Mouse (Mus musculus): Measurements from ENCODE around the gene Fastkd3. TPM values are rescaled to one million over a fixed set of nuclear protein-coding genes. Genes with fewer than 3 reads are reported as not detected.

The Fastkd3 gene
- polyA plus RNA-seq, 1 experiment, result 3.3 TPM

DNA sequence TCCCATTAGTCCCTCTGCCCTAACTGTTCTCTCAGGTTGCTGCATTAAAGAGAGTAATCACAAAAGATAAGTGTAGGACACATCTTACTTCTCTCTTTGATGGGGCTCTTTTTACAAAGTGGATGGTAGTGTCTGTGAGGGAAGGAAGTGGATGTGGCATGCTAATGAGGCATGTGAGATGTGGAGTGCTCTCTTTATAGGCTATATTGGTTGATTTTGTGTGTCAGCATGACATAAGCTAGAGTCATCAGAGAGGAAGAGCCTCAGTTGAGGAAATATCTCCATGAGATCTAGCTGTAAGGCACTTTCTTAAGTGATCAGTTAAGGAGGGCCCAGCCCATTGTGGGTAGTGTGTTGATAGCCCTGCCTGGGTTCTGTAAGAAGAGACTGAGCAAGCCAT, 6.3 kb downstream of the Fastkd3 start:
- no peaks in the 10 kb centered on the region for H3K4me1 ChIP-seq (ENCODE audit: control insufficient read depth, insufficient read depth, insufficient read length, low read length)
- peaks cover 58% of the 10 kb centered on the region for H3K36me3 ChIP-seq (ENCODE audit: control insufficient read depth, insufficient read depth, low read length)
- TF ChIP-seq POLR2A (IDR thresholded peaks at IDR 0.05; ENCODE audit: low read depth, low read length) (no peak), CTCF (IDR thresholded peaks at IDR 0.05; ENCODE audit: extremely low read depth, insufficient read length, insufficient replicate concordance, low read depth, low read length) (no peak)
- no peak overlapping the region for H3K4me3 ChIP-seq (ENCODE audit: low read depth, low read length)
- H3K27me3 ChIP-seq (ENCODE audit: control insufficient read depth, insufficient read depth, low read length), result no peaks in the 10 kb centered on the region
- H3K27ac ChIP-seq (ENCODE audit: insufficient read depth, low read depth, low read length), result no peak overlapping the region

DNA sequence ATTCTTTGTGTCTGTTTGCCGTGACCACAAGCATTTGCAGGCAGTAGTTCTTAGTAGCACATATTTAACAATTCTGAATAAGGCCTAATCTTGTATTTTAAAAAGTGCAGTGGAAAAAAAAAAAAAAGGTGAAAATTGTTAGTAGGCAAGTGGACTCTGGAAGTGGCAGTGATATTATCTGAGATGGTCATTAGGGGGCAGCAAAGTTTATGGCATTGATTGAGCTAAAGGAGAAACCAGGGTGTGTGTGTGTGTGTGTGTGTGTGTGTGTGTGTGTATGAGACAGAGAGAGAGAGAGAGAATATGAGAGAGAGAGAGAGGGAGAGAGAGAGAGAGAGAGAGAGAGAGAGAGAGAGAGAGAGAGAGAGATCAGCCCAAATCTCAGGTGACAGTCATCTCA, 11.8 kb downstream of the Fastkd3 start:
- Histone ChIP-seq H3K27me3 (ENCODE audit: control insufficient read depth, insufficient read depth, low read length) (no peaks in the 10 kb centered on the region), H3K36me3 (ENCODE audit: control insufficient read depth, insufficient read depth, low read length) (peaks cover 23% of the 10 kb centered on the region), H3K4me3 (ENCODE audit: low read depth, low read length) (no peak overlapping the region), H3K4me1 (ENCODE audit: control insufficient read depth, insufficient read depth, insufficient read length, low read length) (peaks cover 9% of the 10 kb centered on the region), H3K27ac (ENCODE audit: insufficient read depth, low read depth, low read length) (no peak overlapping the region)
- TF ChIP-seq POLR2A (IDR thresholded peaks at IDR 0.05; ENCODE audit: low read depth, low read length) (no peak), CTCF (IDR thresholded peaks at IDR 0.05; ENCODE audit: extremely low read depth, insufficient read length, insufficient replicate concordance, low read depth, low read length) (no peak)
- WGBS, result 80% methylated on average over 1 of the region's 1 CpGs

DNA sequence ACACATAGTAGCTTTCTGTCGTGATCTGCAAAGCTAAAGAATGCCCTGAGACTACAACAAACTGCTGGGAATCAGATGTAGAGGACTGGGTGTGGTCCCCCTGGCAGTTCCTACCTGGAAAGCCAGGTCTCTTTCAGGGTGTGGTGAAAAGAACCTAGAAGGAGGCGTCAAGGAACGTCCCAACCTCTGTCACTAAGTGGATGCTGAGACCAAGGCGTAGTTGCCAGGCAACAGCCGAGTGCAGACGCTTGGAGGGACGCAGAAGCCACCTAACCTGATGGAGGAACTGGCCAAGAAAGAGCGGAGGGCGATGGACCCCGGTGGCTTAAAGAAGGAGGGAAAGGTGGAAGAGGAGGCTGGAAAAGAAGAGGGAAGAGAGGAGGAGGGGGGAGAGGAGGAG, 15.2 kb downstream of the Fastkd3 start, which contains the start of gene 1700001L19Rik:
TSS of gene 1700001L19Rik (plus strand) at position 223 of the 400 bp plus-strand sequence.
- Histone ChIP-seq H3K4me1 (ENCODE audit: control insufficient read depth, insufficient read depth, insufficient read length, low read length) (peaks cover 9% of the 10 kb centered on the region), H3K27me3 (ENCODE audit: control insufficient read depth, insufficient read depth, low read length) (no peaks in the 10 kb centered on the region), H3K4me3 (ENCODE audit: low read depth, low read length) (peak within 1 kb of the TSS; percentile 49), H3K27ac (ENCODE audit: insufficient read depth, low read depth, low read length) (no peak within 1 kb of the TSS), H3K36me3 (ENCODE audit: control insufficient read depth, insufficient read depth, low read length) (peaks cover 2% of the 10 kb centered on the region; the same call in 1 of the 2 replicates)
- TF ChIP-seq CTCF (IDR thresholded peaks at IDR 0.05; ENCODE audit: extremely low read depth, insufficient read length, insufficient replicate concordance, low read depth, low read length), result no peak
- TF ChIP-seq POLR2A (IDR thresholded peaks at IDR 0.05; ENCODE audit: low read depth, low read length), result no peak
- 6% methylated on average over 10 of the region's 10 CpGs for WGBS

DNA sequence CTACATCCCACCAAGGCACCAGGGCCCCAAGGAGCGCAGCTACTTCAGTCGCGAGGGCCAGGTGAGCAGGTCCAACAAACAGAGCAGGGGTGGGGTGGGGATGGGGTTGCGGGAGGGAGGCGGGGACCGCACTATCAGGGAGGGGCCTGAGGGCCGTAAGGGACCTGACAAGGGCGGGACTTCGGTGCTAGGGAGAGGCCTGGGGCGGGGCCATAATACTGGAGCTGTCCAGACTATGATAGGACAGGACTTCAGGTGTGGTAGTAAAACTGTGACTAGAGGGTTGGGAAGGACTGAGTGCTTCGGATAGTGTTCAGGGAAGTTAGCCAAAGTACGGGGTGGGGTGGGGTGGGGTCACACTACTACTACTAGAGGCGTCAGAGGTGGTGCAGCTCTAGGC, 15.6 kb downstream of the Fastkd3 start:
- 6% methylated on average over 13 of the region's 13 CpGs for WGBS
- no peak for TF ChIP-seq CTCF (IDR thresholded peaks at IDR 0.05; ENCODE audit: extremely low read depth, insufficient read length, insufficient replicate concordance, low read depth, low read length)
- no peak for TF ChIP-seq POLR2A (IDR thresholded peaks at IDR 0.05; ENCODE audit: low read depth, low read length)
- H3K36me3 ChIP-seq (ENCODE audit: control insufficient read depth, insufficient read depth, low read length), result no peaks in the 10 kb centered on the region
- H3K4me3 ChIP-seq (ENCODE audit: low read depth, low read length), result peak overlapping the region; percentile 49
- no peak overlapping the region for H3K27ac ChIP-seq (ENCODE audit: insufficient read depth, low read depth, low read length)
- H3K27me3 ChIP-seq (ENCODE audit: control insufficient read depth, insufficient read depth, low read length), result no peaks in the 10 kb centered on the region
- H3K4me1 ChIP-seq (ENCODE audit: control insufficient read depth, insufficient read depth, insufficient read length, low read length), result peaks cover 9% of the 10 kb centered on the region

DNA sequence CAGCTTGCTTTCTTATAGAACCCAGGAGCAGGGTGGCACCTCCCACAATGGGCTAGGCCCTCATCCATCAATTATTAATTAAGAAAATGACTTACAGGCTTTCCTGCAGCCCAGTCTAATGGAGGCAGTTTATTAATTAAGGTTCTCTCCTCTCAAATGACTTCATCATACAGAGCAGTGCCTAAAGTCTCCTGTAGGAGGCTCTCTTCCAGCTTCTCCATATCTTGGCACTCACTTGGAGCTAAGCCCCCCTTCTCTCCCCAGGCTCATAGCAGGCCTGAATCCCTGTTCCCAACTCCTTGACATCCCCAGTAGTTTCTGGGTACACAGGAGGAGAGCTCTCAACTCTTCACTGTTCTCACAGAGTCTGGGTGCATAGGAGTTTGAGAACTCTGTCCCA, 16.9 kb downstream of the Fastkd3 start:
- TF ChIP-seq CTCF (IDR thresholded peaks at IDR 0.05; ENCODE audit: extremely low read depth, insufficient read length, insufficient replicate concordance, low read depth, low read length), result peak; percentile 18; the same call in 1 of the 2 replicates
- TF ChIP-seq POLR2A (IDR thresholded peaks at IDR 0.05; ENCODE audit: low read depth, low read length), result no peak
- no peaks in the 10 kb centered on the region for H3K27me3 ChIP-seq (ENCODE audit: control insufficient read depth, insufficient read depth, low read length)
- peaks cover 9% of the 10 kb centered on the region for H3K4me1 ChIP-seq (ENCODE audit: control insufficient read depth, insufficient read depth, insufficient read length, low read length)
- H3K4me3 ChIP-seq (ENCODE audit: low read depth, low read length), result no peak overlapping the region
- H3K36me3 ChIP-seq (ENCODE audit: control insufficient read depth, insufficient read depth, low read length), result no peaks in the 10 kb centered on the region
- no peak overlapping the region for H3K27ac ChIP-seq (ENCODE audit: insufficient read depth, low read depth, low read length)

DNA sequence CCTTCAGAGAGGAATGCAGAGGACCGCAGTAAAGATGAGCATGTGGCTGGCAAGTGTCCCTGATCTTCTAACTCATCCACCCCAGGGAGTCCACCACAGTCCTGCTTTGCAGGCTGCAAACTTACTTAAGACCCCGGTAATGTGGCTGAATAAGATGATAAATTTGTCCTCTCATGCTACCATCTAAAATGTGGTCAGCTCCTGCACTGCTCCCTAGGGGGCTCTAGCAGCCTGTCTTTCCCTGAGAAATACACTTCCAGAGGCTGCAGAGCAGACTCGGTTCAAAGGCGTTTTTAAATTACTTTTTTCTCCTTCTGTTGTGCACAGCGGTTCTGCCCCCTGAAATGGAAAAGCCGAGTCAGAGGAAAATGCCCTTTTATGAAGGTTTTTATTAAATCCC, 19.1 kb downstream of the Fastkd3 start:
- peaks cover 10% of the 10 kb centered on the region for H3K4me1 ChIP-seq (ENCODE audit: control insufficient read depth, insufficient read depth, insufficient read length, low read length)
- H3K36me3 ChIP-seq (ENCODE audit: control insufficient read depth, insufficient read depth, low read length), result no peaks in the 10 kb centered on the region
- no peaks in the 10 kb centered on the region for H3K27me3 ChIP-seq (ENCODE audit: control insufficient read depth, insufficient read depth, low read length)
- no peak overlapping the region for H3K27ac ChIP-seq (ENCODE audit: insufficient read depth, low read depth, low read length)
- no peak for TF ChIP-seq CTCF (IDR thresholded peaks at IDR 0.05; ENCODE audit: extremely low read depth, insufficient read length, insufficient replicate concordance, low read depth, low read length)
- TF ChIP-seq POLR2A (IDR thresholded peaks at IDR 0.05; ENCODE audit: low read depth, low read length), result no peak
- H3K4me3 ChIP-seq (ENCODE audit: low read depth, low read length), result no peak overlapping the region
- 28% methylated on average over 6 of the region's 6 CpGs for WGBS

DNA sequence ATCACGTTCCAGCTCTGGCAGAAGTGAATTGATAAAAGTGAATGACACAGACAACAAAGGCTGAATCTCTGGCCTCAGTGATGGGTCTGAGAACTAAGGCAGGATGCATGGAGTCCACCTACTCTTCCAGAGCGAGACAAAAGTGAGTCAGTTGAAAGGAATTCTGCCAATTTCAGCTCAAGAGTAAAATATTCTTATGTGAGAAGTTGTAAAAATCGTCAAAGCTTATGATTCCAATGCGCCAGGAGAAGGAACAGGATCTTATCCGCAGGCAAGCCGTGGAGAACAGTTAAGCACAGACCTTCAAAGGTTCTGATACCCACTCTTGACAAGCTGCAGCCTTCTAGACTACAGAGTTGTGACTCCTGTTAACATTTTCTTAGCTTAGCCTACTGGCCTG, 21.1 kb downstream of the Fastkd3 start:
- H3K27ac ChIP-seq (ENCODE audit: insufficient read depth, low read depth, low read length), result no peak overlapping the region
- H3K27me3 ChIP-seq (ENCODE audit: control insufficient read depth, insufficient read depth, low read length), result no peaks in the 10 kb centered on the region
- 71% methylated on average over 6 of the region's 6 CpGs for WGBS
- no peak for TF ChIP-seq CTCF (IDR thresholded peaks at IDR 0.05; ENCODE audit: extremely low read depth, insufficient read length, insufficient replicate concordance, low read depth, low read length)
- TF ChIP-seq POLR2A (IDR thresholded peaks at IDR 0.05; ENCODE audit: low read depth, low read length), result no peak
- peaks cover 7% of the 10 kb centered on the region; the same call in 1 of the 2 replicates for H3K4me1 ChIP-seq (ENCODE audit: control insufficient read depth, insufficient read depth, insufficient read length, low read length)
- no peaks in the 10 kb centered on the region for H3K36me3 ChIP-seq (ENCODE audit: control insufficient read depth, insufficient read depth, low read length)
- H3K4me3 ChIP-seq (ENCODE audit: low read depth, low read length), result no peak overlapping the region

Data from small intestine, adult 2 months (tissue).